Mouse (Mus musculus): ENCODE results near the gene Prickle3. TPM values are rescaled to one million over a fixed set of nuclear protein-coding genes. Genes with fewer than 3 reads are reported as not detected.

Gene Prickle3
- polyA plus RNA-seq (2012; ENCODE audit: low replicate concordance), result 46.7 and 115 TPM in 2 replicates

GRCm38 (mm10) chrX:7657221-7657639 is at the start of gene Prickle3:
Gene Prickle3 (plus strand): TSS chrX:7657260.

GRCm38 (mm10) chrX:7638401-7639091 is 18.5 kb upstream of the Prickle3 start, which contains the start of gene Syp:
Gene Syp (plus strand): TSS chrX:7638471.

GRCm38 (mm10) chrX:7670921-7671623 is 14.0 kb downstream of the Prickle3 start, which contains the start of gene Plp2:
Gene Plp2 (minus strand): TSS chrX:7671390.

GRCm38 (mm10) chrX:7680864-7681263 is 23.8 kb downstream of the Prickle3 start, which contains the start of gene Magix:
Gene Magix (minus strand): TSS chrX:7681251.

GRCm38 (mm10) chrX:7696954-7697381 is 39.9 kb downstream of the Prickle3 start, which contains the start of gene Gpkow:
Gene Gpkow (plus strand): TSS chrX:7697131.

GRCm38 (mm10) chrX:7714135-7714899 is 57.3 kb downstream of the Prickle3 start, which contains the start of gene Wdr45:
Gene Wdr45 (plus strand): TSS chrX:7714333.

Other genes with a start within 250 kb of the Prickle3 start
- 53.4 and 130 TPM in 2 replicates for gene Foxp3, start 83.6 kb upstream of the Prickle3 start, polyA plus RNA-seq (2012; ENCODE audit: low replicate concordance)
- 4.5 and 7.5 TPM in 2 replicates for gene Ppp1r3f, start 83.0 kb upstream of the Prickle3 start, polyA plus RNA-seq (2012; ENCODE audit: low replicate concordance)
- gene Ccdc22, start 51.7 kb upstream of the Prickle3 start, polyA plus RNA-seq (2012; ENCODE audit: low replicate concordance), result 15.7 and 23.4 TPM in 2 replicates
- 0.06 TPM in 1 of 2 replicates, not detected in the other for gene Cacna1f, start 50.2 kb upstream of the Prickle3 start, polyA plus RNA-seq (2012; ENCODE audit: low replicate concordance)
- gene Syp, start 18.8 kb upstream of the Prickle3 start, polyA plus RNA-seq (2012; ENCODE audit: low replicate concordance), result 1.3 and 1.4 TPM in 2 replicates
- 101 and 137 TPM in 2 replicates for gene Plp2, start 14.1 kb downstream of the Prickle3 start, polyA plus RNA-seq (2012; ENCODE audit: low replicate concordance)
- 0.09 TPM in 1 of 2 replicates, not detected in the other for gene Magix, start 24.0 kb downstream of the Prickle3 start, polyA plus RNA-seq (2012; ENCODE audit: low replicate concordance)
- 3.7 and 10.8 TPM in 2 replicates for gene Gpkow, start 39.9 kb downstream of the Prickle3 start, polyA plus RNA-seq (2012; ENCODE audit: low replicate concordance)
- 23.1 and 43.2 TPM in 2 replicates for gene Wdr45, start 57.1 kb downstream of the Prickle3 start, polyA plus RNA-seq (2012; ENCODE audit: low replicate concordance)
- gene Gm45208, start 65.0 kb downstream of the Prickle3 start, polyA plus RNA-seq (2012; ENCODE audit: low replicate concordance), result 6.3 and 11.1 TPM in 2 replicates
- 15.7 and 22.6 TPM in 2 replicates for gene Praf2, start 71.2 kb downstream of the Prickle3 start, polyA plus RNA-seq (2012; ENCODE audit: low replicate concordance)
- gene Ccdc120, start 93.6 kb downstream of the Prickle3 start, polyA plus RNA-seq (2012; ENCODE audit: low replicate concordance), result 0.70 and 1.6 TPM in 2 replicates
- 51.6 and 59.4 TPM in 2 replicates for gene Tfe3, start 105.3 kb downstream of the Prickle3 start, polyA plus RNA-seq (2012; ENCODE audit: low replicate concordance)
- gene Gripap1, start 132.5 kb downstream of the Prickle3 start, polyA plus RNA-seq (2012; ENCODE audit: low replicate concordance), result 58.1 and 71.9 TPM in 2 replicates
- 0.54 and 0.69 TPM in 2 replicates for gene Kcnd1, start 165.0 kb downstream of the Prickle3 start, polyA plus RNA-seq (2012; ENCODE audit: low replicate concordance)
- gene Otud5, start 184.1 kb downstream of the Prickle3 start, polyA plus RNA-seq (2012; ENCODE audit: low replicate concordance), result 142 and 149 TPM in 2 replicates
- gene Pim2, start 221.0 kb downstream of the Prickle3 start, polyA plus RNA-seq (2012; ENCODE audit: low replicate concordance), result 101 and 151 TPM in 2 replicates
- gene Slc35a2, start 226.8 kb downstream of the Prickle3 start, polyA plus RNA-seq (2012; ENCODE audit: low replicate concordance), result 57.9 and 67.5 TPM in 2 replicates
- 178 and 313 TPM in 2 replicates for gene Pqbp1, start 242.0 kb downstream of the Prickle3 start, polyA plus RNA-seq (2012; ENCODE audit: low replicate concordance)
- gene Timm17b, start 242.1 kb downstream of the Prickle3 start, polyA plus RNA-seq (2012; ENCODE audit: low replicate concordance), result 40.0 and 104 TPM in 2 replicates